Mouse (Mus musculus) layer of hippocampus, adult 8-10 months (tissue): ENCODE measurements around the gene Mb. TPM values are rescaled to one million over a fixed set of nuclear protein-coding genes. Genes with fewer than 3 reads are reported as not detected.
A peak's percentile ranks its signal among the peaks of the same experiment; 100 is the strongest.

Experiments
- DNase-seq, 2 experiments: peaks; one replicate each; pipeline ENCODE4 v3.0.0; 2022; ENCODE audit warnings: low spot score in 2 of 2
- total RNA-seq, 4 experiments: library from RNA; stranded (reverse); gene quantifications; 2 replicates each; pipeline ENCODE4 v1.2.4; 2022

Gene Mb
- total RNA-seq: 1 to 10 TPM in 1 of 4 experiments, under 1 TPM in 2, not detected in 1; 0.31 to 2.2 (median 0.52) TPM

DNA sequence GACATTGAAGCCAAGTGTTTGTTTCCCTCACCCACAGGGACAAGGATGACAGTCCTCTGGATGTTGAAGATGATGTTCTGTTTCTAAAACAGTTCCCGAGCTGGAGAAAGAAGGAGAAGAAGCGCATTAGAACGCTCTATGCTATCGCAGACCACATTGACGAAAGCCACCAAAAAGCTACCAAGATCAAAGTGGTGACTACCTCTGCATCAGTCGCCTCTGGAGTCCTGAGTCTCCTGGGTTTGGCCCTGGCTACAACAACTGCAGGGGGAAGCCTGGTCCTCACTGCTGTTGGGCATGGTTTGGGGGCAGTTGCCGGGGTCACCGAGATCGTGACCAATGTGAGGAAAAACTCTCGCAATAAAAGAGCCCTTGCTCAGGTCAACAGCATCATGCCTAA lies at the start of gene Mb:
Mb (minus strand) TSS at position 101 of the 400 bp plus-strand sequence.
- no peak for DNase-seq

GRCm38 (mm10) chr15:77099756-77100155 lies 49.3 kb upstream of the Mb start:
- no peak for DNase-seq

DNA sequence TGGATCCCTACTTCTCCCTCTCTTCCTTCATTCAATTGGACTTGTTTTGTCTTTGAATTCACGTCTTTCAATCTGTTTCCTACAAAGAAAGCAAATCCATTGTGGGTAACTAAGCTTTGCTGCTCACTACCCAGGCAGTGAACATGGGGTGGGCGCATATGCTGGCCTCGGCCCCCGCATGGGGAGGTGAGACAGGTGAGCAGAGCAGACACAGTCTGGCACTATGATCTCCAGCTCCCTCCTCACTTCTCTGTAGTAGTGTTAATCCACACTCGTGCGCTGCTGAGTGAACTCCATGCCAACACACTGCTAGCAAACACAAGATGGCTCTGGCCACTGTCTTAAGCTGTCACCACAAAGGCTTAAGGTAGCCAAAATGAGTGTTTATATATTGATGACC lies 46.9 kb upstream of the Mb start:
- no peak for DNase-seq

DNA sequence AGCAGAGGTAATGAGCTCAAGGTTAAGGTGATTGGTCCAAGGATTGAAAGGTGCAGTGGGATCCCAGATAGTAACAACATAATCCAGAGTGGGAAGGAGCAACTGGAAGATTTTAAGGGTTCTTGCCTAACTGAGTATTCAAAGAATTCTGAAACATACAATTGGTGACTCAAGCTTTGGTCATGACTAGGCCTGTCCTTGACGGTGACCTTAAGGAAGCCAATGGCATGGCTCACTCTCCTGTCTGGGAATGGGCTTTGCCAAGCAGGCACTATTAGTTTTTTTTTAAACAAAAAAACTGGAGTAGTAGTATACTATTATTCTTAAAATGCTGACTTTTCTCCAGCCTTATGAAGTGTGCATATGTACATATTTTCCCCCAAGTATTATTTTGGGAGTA lies 44.7 kb upstream of the Mb start:
- no peak for DNase-seq

GRCm38 (mm10) chr15:77094431-77094830 lies 44.0 kb upstream of the Mb start:
- DNase-seq: no peak

- DNase-seq: no peak
Measured at GRCm38 (mm10) chr15:77091394-77091793, 40.9 kb upstream of the Mb start.

DNA sequence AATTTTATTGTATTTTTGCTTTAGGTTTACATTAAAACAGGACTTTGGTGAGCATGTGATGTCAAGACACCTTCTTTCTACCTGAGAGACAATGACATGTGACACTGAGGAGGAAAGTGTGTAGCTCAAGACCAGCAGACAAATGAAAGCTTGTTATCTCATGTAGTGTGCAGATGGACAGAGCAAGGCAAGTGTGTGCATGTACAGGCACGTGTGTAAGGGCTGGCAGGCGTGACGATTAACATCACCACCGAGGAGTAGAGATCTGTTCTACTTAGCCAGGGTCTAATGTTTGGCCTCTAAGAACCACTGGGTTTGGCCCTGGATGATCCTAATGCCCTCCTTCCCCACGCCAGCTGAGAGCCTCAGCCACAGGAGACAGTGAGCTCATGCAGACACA lies 40.1 kb upstream of the Mb start:
- no peak for DNase-seq

DNA sequence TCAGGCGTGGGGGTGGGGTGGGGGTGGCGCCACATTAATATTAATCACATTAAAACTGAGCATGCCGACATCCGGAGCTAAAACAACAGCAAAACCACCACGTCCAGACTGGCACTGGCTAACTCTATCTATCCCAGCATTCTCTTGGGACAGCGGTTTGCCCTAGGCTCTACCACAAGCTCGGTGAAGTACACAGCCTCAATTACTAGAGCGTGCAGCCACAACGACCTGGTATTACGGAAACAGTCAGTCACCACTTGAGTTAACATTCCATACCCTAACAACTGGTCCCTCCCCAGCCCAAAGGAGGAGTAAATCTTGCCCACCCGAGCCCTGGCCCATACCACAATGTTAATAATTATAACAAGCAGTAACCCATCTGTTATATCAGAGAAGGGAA lies 38.8 kb upstream of the Mb start:
- no peak for DNase-seq

DNA sequence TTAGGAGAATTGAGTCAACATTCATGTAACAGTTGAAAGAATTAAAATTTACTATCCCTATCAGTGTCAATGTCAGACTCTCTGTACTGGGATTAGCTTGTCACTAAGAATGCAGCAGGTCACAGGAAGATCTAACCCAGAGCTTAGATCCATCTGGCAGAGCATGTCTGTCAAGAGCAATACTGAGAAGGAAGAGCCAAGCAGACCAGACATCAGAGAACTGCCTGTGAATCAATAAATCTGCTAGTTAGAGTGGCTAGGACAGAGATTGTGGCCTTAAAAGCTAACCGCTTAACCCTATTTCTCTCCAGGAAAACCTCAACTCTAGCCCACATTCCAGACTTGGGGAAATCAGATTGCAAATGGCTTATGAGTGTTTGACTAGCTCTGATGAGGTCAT lies 36.0 kb upstream of the Mb start:
- DNase-seq: no peak

DNA sequence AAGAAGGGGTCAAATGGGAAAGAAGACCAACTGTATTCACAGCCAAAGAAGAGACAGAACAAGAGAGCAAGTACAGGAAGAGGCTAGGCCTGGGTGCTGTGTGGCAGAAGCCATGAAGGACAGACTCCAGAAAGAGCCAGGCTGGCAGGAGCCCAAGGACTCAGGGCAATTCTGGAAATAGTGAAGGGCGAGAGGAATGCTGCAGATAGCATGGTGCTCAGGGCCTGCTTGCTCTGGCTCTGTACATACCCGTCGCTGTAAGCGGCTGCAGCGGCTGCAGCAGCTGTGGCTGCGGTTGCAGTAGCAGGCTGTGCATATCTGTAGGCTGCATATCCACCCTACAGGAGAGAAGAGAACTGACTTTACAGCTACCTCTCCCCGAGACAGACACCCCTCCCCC lies 35.3 kb upstream of the Mb start:
- no peak for DNase-seq

- DNase-seq: no peak
Measured at GRCm38 (mm10) chr15:77081454-77081853, 31.0 kb upstream of the Mb start.

DNA sequence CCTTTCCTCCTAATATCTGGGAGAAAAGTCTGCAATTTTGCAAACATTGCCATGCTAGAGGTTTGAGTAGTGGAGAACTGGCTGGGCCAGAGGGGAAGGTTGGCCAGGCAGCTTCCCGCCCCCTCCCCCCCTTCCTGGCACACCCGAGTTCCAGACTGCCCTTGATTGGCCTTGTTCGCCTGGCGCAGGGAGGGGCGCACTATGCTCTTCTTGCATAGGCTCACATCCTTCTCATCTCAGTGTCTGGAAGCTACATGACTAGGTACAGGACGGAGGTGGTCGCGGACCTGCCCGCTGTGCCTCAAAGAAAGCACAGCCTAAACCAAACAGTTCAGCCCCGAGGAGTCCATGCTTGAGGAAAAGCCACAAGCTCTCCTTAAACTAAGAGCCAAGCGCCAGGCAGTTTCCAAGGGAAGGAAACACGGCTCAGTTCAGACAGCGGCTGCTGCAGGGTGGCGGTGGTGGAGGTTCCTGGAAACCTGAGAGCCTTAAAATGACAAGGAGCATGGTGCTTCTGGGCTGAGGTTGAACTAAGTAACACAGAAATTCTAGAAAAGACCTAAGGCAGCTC lies 30.3 kb upstream of the Mb start:
- no peak for DNase-seq

- DNase-seq: no peak
Measured at GRCm38 (mm10) chr15:77079890-77080361, 29.5 kb upstream of the Mb start.

GRCm38 (mm10) chr15:77079256-77079822 lies 28.9 kb upstream of the Mb start:
- DNase-seq: no peak

DNA sequence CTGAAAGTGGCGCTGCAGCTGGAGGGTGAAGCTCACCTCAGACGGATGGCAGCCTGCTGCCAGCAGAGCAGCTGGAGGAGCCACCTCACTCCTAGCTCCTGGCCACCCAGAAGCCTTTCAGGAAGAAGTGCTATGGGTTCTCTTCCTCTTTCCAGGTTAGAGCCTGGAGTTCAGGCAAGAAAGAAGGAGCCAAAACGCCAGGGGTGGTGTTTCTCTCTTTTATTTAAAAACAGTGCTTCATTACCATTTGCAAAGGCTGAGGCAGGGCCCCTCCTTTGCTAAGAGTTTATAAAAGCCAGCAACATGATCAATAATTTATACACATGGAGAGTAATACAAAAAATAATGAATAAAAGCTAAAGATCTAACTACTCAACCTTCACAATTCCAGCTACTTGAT lies 28.3 kb upstream of the Mb start:
- DNase-seq: no peak

- no peak for DNase-seq
Measured at GRCm38 (mm10) chr15:77077906-77078305, 27.4 kb upstream of the Mb start.

- no peak for DNase-seq
Measured at GRCm38 (mm10) chr15:77076523-77076922, 26.1 kb upstream of the Mb start.

DNA sequence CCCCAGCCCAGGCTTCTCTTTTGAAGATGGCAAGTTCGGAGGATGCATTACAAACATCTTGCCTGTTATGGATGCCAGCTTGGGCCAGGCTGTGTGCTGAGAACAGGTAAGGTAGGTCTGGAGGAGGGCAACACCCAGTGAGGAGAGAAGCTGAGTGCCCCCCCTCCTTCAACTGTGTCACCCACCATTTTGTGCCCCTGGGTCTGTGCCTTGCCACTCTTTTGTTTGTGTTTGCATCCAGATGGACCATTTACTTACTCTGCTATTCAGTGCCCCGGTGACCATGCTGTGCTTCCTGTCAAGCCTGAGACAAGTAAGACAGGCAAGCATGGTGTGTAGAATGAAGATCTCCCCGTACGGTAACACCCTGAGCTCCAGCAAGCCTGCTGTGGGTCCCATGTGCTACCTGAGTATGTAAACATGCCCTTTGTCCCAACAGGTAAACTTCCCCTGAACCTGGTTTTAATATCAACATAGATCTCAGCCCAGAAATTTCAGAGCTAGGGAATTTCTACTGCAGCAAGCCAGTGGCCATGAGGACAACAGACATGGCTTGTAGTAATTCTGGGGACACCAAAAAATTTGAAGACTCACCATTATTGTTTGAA lies 22.2 kb upstream of the Mb start:
- no peak for DNase-seq

- no peak for DNase-seq
Measured at GRCm38 (mm10) chr15:77071501-77071900, 21.0 kb upstream of the Mb start.

GRCm38 (mm10) chr15:77070745-77071268 lies 20.3 kb upstream of the Mb start:
- no peak for DNase-seq

- DNase-seq: peak in 1 of 2 experiments; percentile 49
Measured at GRCm38 (mm10) chr15:77069019-77069418, 18.5 kb upstream of the Mb start.

DNA sequence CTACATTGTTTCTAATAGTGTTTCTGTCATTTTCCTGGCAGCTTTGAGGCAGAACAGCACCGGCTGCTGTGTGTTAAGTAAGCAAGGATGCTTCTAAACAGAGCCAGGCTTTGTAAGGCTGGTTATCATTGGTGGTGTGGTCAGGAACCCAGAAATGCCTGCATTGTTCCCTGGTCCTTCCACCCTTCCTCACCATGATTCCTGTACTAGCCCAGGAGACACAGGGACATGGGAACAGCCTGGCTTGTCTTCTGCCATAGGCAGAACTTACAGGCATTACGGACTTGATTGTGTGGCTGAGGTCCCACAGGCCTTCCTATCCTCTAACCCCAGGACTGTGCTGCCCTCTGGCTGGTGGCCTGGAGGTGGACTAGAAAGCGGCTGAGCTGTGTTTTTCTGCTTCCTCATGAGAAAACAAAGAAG lies 18.0 kb upstream of the Mb start:
- peak; percentile 47 to 63 for DNase-seq

DNA sequence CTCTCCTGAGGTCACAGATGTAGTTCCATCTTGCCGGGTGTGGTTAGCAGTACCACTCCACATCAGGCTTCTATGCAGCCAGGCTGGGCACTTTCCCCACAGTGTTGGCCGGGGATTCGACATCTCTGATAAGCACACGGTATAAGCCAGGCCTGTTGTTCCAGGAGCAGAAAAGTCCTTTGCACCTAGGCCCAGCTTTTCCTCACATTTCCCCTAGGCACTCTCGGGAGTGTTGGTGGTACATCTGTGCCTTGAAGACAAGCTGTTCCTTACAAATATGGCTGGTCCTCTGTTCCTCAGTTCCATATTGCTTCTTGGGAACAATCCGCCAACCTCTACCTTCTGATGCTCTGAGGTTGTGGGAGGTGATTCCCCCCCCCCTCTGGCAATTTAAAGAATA lies 15.8 kb upstream of the Mb start:
- peak in 1 of 2 experiments; percentile 44 for DNase-seq
